Mouse (Mus musculus): ENCODE measurements around the gene Hs6st3. TPM values are rescaled to one million over a fixed set of nuclear protein-coding genes. Genes with fewer than 3 reads are reported as not detected.
A peak's percentile ranks its signal among the peaks of the same experiment; 100 is the strongest.

The Hs6st3 gene
- polyA plus RNA-seq, 1 experiment, result 1.2 TPM

GRCm38 (mm10) chr14:119109776-119110218, 28.3 kb upstream of the Hs6st3 start:
- no peaks in the 10 kb centered on the region for H3K27me3 ChIP-seq (ENCODE audit: control insufficient read depth, insufficient read depth, low read length, poor library complexity, severe bottlenecking)
- H3K27ac ChIP-seq (ENCODE audit: insufficient read depth, low read length), result no peak overlapping the region
- peaks cover 2% of the 10 kb centered on the region for H3K4me1 ChIP-seq (ENCODE audit: control insufficient read depth, insufficient read depth, low read length)
- no peaks in the 10 kb centered on the region for H3K36me3 ChIP-seq (ENCODE audit: control insufficient read depth, insufficient read depth, low read length, poor library complexity, severe bottlenecking)
- TF ChIP-seq EP300 (IDR thresholded peaks at IDR 0.05; ENCODE audit: insufficient read depth, low read depth, low read length), result no peak
- no peak for TF ChIP-seq CTCF (IDR thresholded peaks at IDR 0.05; ENCODE audit: low read depth, low read length)
- TF ChIP-seq POLR2A (IDR thresholded peaks at IDR 0.05; ENCODE audit: insufficient read depth, low read length), result no peak
- H3K4me3 ChIP-seq (ENCODE audit: low read depth, low read length), result no peak overlapping the region
- H3K9me3 ChIP-seq (replicated peaks; ENCODE audit: control insufficient read depth, insufficient read depth, low read length, poor library complexity, severe bottlenecking), result no peaks in the 10 kb centered on the region
- no peak overlapping the region for H3K9ac ChIP-seq (ENCODE audit: low read depth, poor library complexity, severe bottlenecking)

DNA sequence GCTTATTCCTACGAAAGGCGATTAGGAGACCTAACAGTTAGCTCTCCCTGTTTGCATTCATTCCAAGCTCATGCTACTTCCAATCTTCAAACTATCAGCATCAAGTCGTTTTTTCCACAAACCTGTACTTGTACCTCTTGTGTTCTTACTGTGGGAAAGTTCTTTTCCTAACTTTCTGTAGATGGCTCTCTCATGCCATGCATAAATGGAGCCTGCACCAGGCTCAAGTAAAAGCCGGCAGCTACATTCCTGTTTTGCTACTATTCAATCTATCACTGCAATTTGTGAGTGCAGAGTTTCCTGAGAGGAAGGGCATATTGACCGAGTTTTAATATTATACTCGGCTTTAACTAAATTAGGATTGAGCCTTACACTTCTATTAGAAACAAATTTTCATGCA, 25.6 kb upstream of the Hs6st3 start:
- no peaks in the 10 kb centered on the region for H3K4me1 ChIP-seq (ENCODE audit: control insufficient read depth, insufficient read depth, low read length)
- no peak overlapping the region for H3K9ac ChIP-seq (ENCODE audit: low read depth, poor library complexity, severe bottlenecking)
- H3K4me3 ChIP-seq (ENCODE audit: low read depth, low read length), result no peak overlapping the region
- H3K27me3 ChIP-seq (ENCODE audit: control insufficient read depth, insufficient read depth, low read length, poor library complexity, severe bottlenecking), result no peaks in the 10 kb centered on the region
- H3K9me3 ChIP-seq (replicated peaks; ENCODE audit: control insufficient read depth, insufficient read depth, low read length, poor library complexity, severe bottlenecking), result no peaks in the 10 kb centered on the region
- H3K36me3 ChIP-seq (ENCODE audit: control insufficient read depth, insufficient read depth, low read length, poor library complexity, severe bottlenecking), result no peaks in the 10 kb centered on the region
- TF ChIP-seq POLR2A (IDR thresholded peaks at IDR 0.05; ENCODE audit: insufficient read depth, low read length), result no peak
- TF ChIP-seq CTCF (IDR thresholded peaks at IDR 0.05; ENCODE audit: low read depth, low read length), result no peak
- TF ChIP-seq EP300 (IDR thresholded peaks at IDR 0.05; ENCODE audit: insufficient read depth, low read depth, low read length), result no peak
- no peak overlapping the region for H3K27ac ChIP-seq (ENCODE audit: insufficient read depth, low read length)

- Histone ChIP-seq H3K9me3 (replicated peaks; ENCODE audit: control insufficient read depth, insufficient read depth, low read length, poor library complexity, severe bottlenecking) (no peaks in the 10 kb centered on the region; the same call in 1 of the 2 replicates), H3K9ac (ENCODE audit: low read depth, poor library complexity, severe bottlenecking) (no peak overlapping the region), H3K4me3 (ENCODE audit: low read depth, low read length) (no peak overlapping the region), H3K27ac (ENCODE audit: insufficient read depth, low read length) (no peak overlapping the region), H3K36me3 (ENCODE audit: control insufficient read depth, insufficient read depth, low read length, poor library complexity, severe bottlenecking) (no peaks in the 10 kb centered on the region), H3K4me1 (ENCODE audit: control insufficient read depth, insufficient read depth, low read length) (no peaks in the 10 kb centered on the region), H3K27me3 (ENCODE audit: control insufficient read depth, insufficient read depth, low read length, poor library complexity, severe bottlenecking) (no peaks in the 10 kb centered on the region)
- TF ChIP-seq CTCF (IDR thresholded peaks at IDR 0.05; ENCODE audit: low read depth, low read length) (no peak), EP300 (IDR thresholded peaks at IDR 0.05; ENCODE audit: insufficient read depth, low read depth, low read length) (no peak), POLR2A (IDR thresholded peaks at IDR 0.05; ENCODE audit: insufficient read depth, low read length) (no peak)
Measured at GRCm38 (mm10) chr14:119123582-119123981, 14.6 kb upstream of the Hs6st3 start.

GRCm38 (mm10) chr14:119124061-119124460, 14.1 kb upstream of the Hs6st3 start:
- H3K27me3 ChIP-seq (ENCODE audit: control insufficient read depth, insufficient read depth, low read length, poor library complexity, severe bottlenecking), result no peaks in the 10 kb centered on the region
- H3K4me1 ChIP-seq (ENCODE audit: control insufficient read depth, insufficient read depth, low read length), result no peaks in the 10 kb centered on the region
- H3K9me3 ChIP-seq (replicated peaks; ENCODE audit: control insufficient read depth, insufficient read depth, low read length, poor library complexity, severe bottlenecking), result no peaks in the 10 kb centered on the region; the same call in 1 of the 2 replicates
- no peak overlapping the region for H3K4me3 ChIP-seq (ENCODE audit: low read depth, low read length)
- no peak overlapping the region for H3K9ac ChIP-seq (ENCODE audit: low read depth, poor library complexity, severe bottlenecking)
- no peaks in the 10 kb centered on the region for H3K36me3 ChIP-seq (ENCODE audit: control insufficient read depth, insufficient read depth, low read length, poor library complexity, severe bottlenecking)
- TF ChIP-seq POLR2A (IDR thresholded peaks at IDR 0.05; ENCODE audit: insufficient read depth, low read length) (no peak), CTCF (IDR thresholded peaks at IDR 0.05; ENCODE audit: low read depth, low read length) (peak; percentile 53), EP300 (IDR thresholded peaks at IDR 0.05; ENCODE audit: insufficient read depth, low read depth, low read length) (no peak)
- H3K27ac ChIP-seq (ENCODE audit: insufficient read depth, low read length), result no peak overlapping the region

- no peak overlapping the region for H3K9ac ChIP-seq (ENCODE audit: low read depth, poor library complexity, severe bottlenecking)
- no peaks in the 10 kb centered on the region; the same call in 1 of the 2 replicates for H3K9me3 ChIP-seq (replicated peaks; ENCODE audit: control insufficient read depth, insufficient read depth, low read length, poor library complexity, severe bottlenecking)
- no peaks in the 10 kb centered on the region for H3K36me3 ChIP-seq (ENCODE audit: control insufficient read depth, insufficient read depth, low read length, poor library complexity, severe bottlenecking)
- no peak overlapping the region for H3K4me3 ChIP-seq (ENCODE audit: low read depth, low read length)
- no peaks in the 10 kb centered on the region for H3K4me1 ChIP-seq (ENCODE audit: control insufficient read depth, insufficient read depth, low read length)
- H3K27ac ChIP-seq (ENCODE audit: insufficient read depth, low read length), result no peak overlapping the region
- H3K27me3 ChIP-seq (ENCODE audit: control insufficient read depth, insufficient read depth, low read length, poor library complexity, severe bottlenecking), result no peaks in the 10 kb centered on the region
- TF ChIP-seq CTCF (IDR thresholded peaks at IDR 0.05; ENCODE audit: low read depth, low read length) (no peak), EP300 (IDR thresholded peaks at IDR 0.05; ENCODE audit: insufficient read depth, low read depth, low read length) (no peak), POLR2A (IDR thresholded peaks at IDR 0.05; ENCODE audit: insufficient read depth, low read length) (no peak)
Measured at GRCm38 (mm10) chr14:119125840-119126239, 12.3 kb upstream of the Hs6st3 start.

- Histone ChIP-seq H3K9me3 (replicated peaks; ENCODE audit: control insufficient read depth, insufficient read depth, low read length, poor library complexity, severe bottlenecking) (no peaks in the 10 kb centered on the region), H3K36me3 (ENCODE audit: control insufficient read depth, insufficient read depth, low read length, poor library complexity, severe bottlenecking) (no peaks in the 10 kb centered on the region), H3K9ac (ENCODE audit: low read depth, poor library complexity, severe bottlenecking) (no peak overlapping the region), H3K27me3 (ENCODE audit: control insufficient read depth, insufficient read depth, low read length, poor library complexity, severe bottlenecking) (no peaks in the 10 kb centered on the region), H3K4me1 (ENCODE audit: control insufficient read depth, insufficient read depth, low read length) (no peaks in the 10 kb centered on the region), H3K27ac (ENCODE audit: insufficient read depth, low read length) (no peak overlapping the region), H3K4me3 (ENCODE audit: low read depth, low read length) (no peak overlapping the region)
- TF ChIP-seq EP300 (IDR thresholded peaks at IDR 0.05; ENCODE audit: insufficient read depth, low read depth, low read length), result no peak
- no peak for TF ChIP-seq POLR2A (IDR thresholded peaks at IDR 0.05; ENCODE audit: insufficient read depth, low read length)
- no peak for TF ChIP-seq CTCF (IDR thresholded peaks at IDR 0.05; ENCODE audit: low read depth, low read length)
Measured at GRCm38 (mm10) chr14:119127330-119127729, 10.8 kb upstream of the Hs6st3 start.

Measured in ES-Bruce4 (cell line).